Mouse (Mus musculus): ENCODE data around the gene Txn2. TPM values are rescaled to one million over a fixed set of nuclear protein-coding genes. Genes with fewer than 3 reads are reported as not detected.

The Txn2 gene
- polyA plus RNA-seq, 1 experiment = 225 TPM

- H3K27me3 ChIP-seq (ENCODE audit: control insufficient read depth, insufficient read depth, low read length) = no peaks in the 10 kb centered on the region
- TF ChIP-seq POLR2A (IDR thresholded peaks at IDR 0.05; ENCODE audit: borderline replicate concordance, insufficient read depth, low read length) (no peak), CTCF (IDR thresholded peaks at IDR 0.05; ENCODE audit: borderline replicate concordance, insufficient read depth, low read depth, low read length) (no peak)
- WGBS = 78% methylated on average over 7 of the region's 7 CpGs
Measured at GRCm38 (mm10) chr15:77949061-77949460, 20.3 kb upstream of the Txn2 start.

GRCm38 (mm10) chr15:77945711-77946110 is 16.9 kb upstream of the Txn2 start:
- Histone ChIP-seq H3K27ac (ENCODE audit: insufficient read depth, low read length) (no peak overlapping the region), H3K4me3 (replicated peaks; ENCODE audit: insufficient read depth, low read depth, low read length) (no peak overlapping the region), H3K4me1 (ENCODE audit: control insufficient read depth, insufficient read depth, low read length) (peaks cover 11% of the 10 kb centered on the region), H3K27me3 (ENCODE audit: control insufficient read depth, insufficient read depth, low read length) (no peaks in the 10 kb centered on the region)
- DNase-seq = no peak
- 73% methylated on average over 4 of the region's 4 CpGs for WGBS
- TF ChIP-seq POLR2A (IDR thresholded peaks at IDR 0.05; ENCODE audit: borderline replicate concordance, insufficient read depth, low read length) = no peak
- TF ChIP-seq CTCF (IDR thresholded peaks at IDR 0.05; ENCODE audit: borderline replicate concordance, insufficient read depth, low read depth, low read length) = no peak

More at GRCm38 (mm10) chr15:77949061-77949460, 20.3 kb upstream of the Txn2 start:
- H3K4me3 ChIP-seq (replicated peaks; ENCODE audit: insufficient read depth, low read depth, low read length) = no peak overlapping the region
- H3K27ac ChIP-seq (ENCODE audit: insufficient read depth, low read length) = no peak overlapping the region
- peaks cover 34% of the 10 kb centered on the region for H3K4me1 ChIP-seq (ENCODE audit: control insufficient read depth, insufficient read depth, low read length)
- no peak for DNase-seq

- no peak overlapping the region for H3K4me3 ChIP-seq (replicated peaks; ENCODE audit: insufficient read depth, low read depth, low read length)
- TF ChIP-seq CTCF (IDR thresholded peaks at IDR 0.05; ENCODE audit: borderline replicate concordance, insufficient read depth, low read depth, low read length) (no peak), POLR2A (IDR thresholded peaks at IDR 0.05; ENCODE audit: borderline replicate concordance, insufficient read depth, low read length) (no peak)
- peaks cover 4% of the 10 kb centered on the region; the same call in 1 of the 2 replicates for H3K4me1 ChIP-seq (ENCODE audit: control insufficient read depth, insufficient read depth, low read length)
- WGBS = 28% methylated on average over 3 of the region's 3 CpGs
- H3K27me3 ChIP-seq (ENCODE audit: control insufficient read depth, insufficient read depth, low read length) = no peaks in the 10 kb centered on the region
- no peak for DNase-seq
- H3K27ac ChIP-seq (ENCODE audit: insufficient read depth, low read length) = no peak overlapping the region
Measured at GRCm38 (mm10) chr15:77941563-77941962, 12.8 kb upstream of the Txn2 start.

- DNase-seq = no peak
- H3K4me1 ChIP-seq (ENCODE audit: control insufficient read depth, insufficient read depth, low read length) = peaks cover 14% of the 10 kb centered on the region
- WGBS = 78% methylated on average over 5 of the region's 5 CpGs
- no peak overlapping the region for H3K27ac ChIP-seq (ENCODE audit: insufficient read depth, low read length)
- H3K4me3 ChIP-seq (replicated peaks; ENCODE audit: insufficient read depth, low read depth, low read length) = no peak overlapping the region
- TF ChIP-seq POLR2A (IDR thresholded peaks at IDR 0.05; ENCODE audit: borderline replicate concordance, insufficient read depth, low read length) (no peak), CTCF (IDR thresholded peaks at IDR 0.05; ENCODE audit: borderline replicate concordance, insufficient read depth, low read depth, low read length) (no peak)
- no peaks in the 10 kb centered on the region for H3K27me3 ChIP-seq (ENCODE audit: control insufficient read depth, insufficient read depth, low read length)
Measured at GRCm38 (mm10) chr15:77938516-77938915, 9.7 kb upstream of the Txn2 start.

- H3K4me3 ChIP-seq (replicated peaks; ENCODE audit: insufficient read depth, low read depth, low read length) = peak overlapping the region; percentile 34
- DNase-seq = peak; percentile 60 to 69
- H3K27me3 ChIP-seq (ENCODE audit: control insufficient read depth, insufficient read depth, low read length) = no peaks in the 10 kb centered on the region
- peak overlapping the region; percentile 44; the same call in 1 of the 2 replicates for H3K27ac ChIP-seq (ENCODE audit: insufficient read depth, low read length)
- 7% methylated on average over 14 of the region's 14 CpGs for WGBS
- H3K4me1 ChIP-seq (ENCODE audit: control insufficient read depth, insufficient read depth, low read length) = peaks cover 18% of the 10 kb centered on the region
- TF ChIP-seq CTCF (IDR thresholded peaks at IDR 0.05; ENCODE audit: borderline replicate concordance, insufficient read depth, low read depth, low read length) (no peak), POLR2A (IDR thresholded peaks at IDR 0.05; ENCODE audit: borderline replicate concordance, insufficient read depth, low read length) (peak; percentile 50; the same call in 1 of the 2 replicates)
Measured at GRCm38 (mm10) chr15:77935673-77936375, 7.0 kb upstream of the Txn2 start.

- H3K27ac ChIP-seq (ENCODE audit: insufficient read depth, low read length) = no peak overlapping the region
- 39% methylated on average over 5 of the region's 5 CpGs for WGBS
- H3K27me3 ChIP-seq (ENCODE audit: control insufficient read depth, insufficient read depth, low read length) = no peaks in the 10 kb centered on the region
- TF ChIP-seq POLR2A (IDR thresholded peaks at IDR 0.05; ENCODE audit: borderline replicate concordance, insufficient read depth, low read length) (no peak), CTCF (IDR thresholded peaks at IDR 0.05; ENCODE audit: borderline replicate concordance, insufficient read depth, low read depth, low read length) (no peak)
- peaks cover 18% of the 10 kb centered on the region for H3K4me1 ChIP-seq (ENCODE audit: control insufficient read depth, insufficient read depth, low read length)
- no peak overlapping the region for H3K4me3 ChIP-seq (replicated peaks; ENCODE audit: insufficient read depth, low read depth, low read length)
- DNase-seq = peak in 1 of 2 experiments; percentile 48
Measured at GRCm38 (mm10) chr15:77934968-77935367, 6.2 kb upstream of the Txn2 start.

GRCm38 (mm10) chr15:77934326-77934725 is 5.5 kb upstream of the Txn2 start:
- Histone ChIP-seq H3K4me3 (replicated peaks; ENCODE audit: insufficient read depth, low read depth, low read length) (no peak overlapping the region), H3K4me1 (ENCODE audit: control insufficient read depth, insufficient read depth, low read length) (peaks cover 18% of the 10 kb centered on the region), H3K27me3 (ENCODE audit: control insufficient read depth, insufficient read depth, low read length) (no peaks in the 10 kb centered on the region), H3K27ac (ENCODE audit: insufficient read depth, low read length) (peak overlapping the region; percentile 24)
- peak in 1 of 2 experiments; percentile 55 for DNase-seq
- 0 out of 2 replicates have a peak, but pooled peaks have one; percentile 5 for TF ChIP-seq CTCF (IDR thresholded peaks at IDR 0.05; ENCODE audit: borderline replicate concordance, insufficient read depth, low read depth, low read length)
- TF ChIP-seq POLR2A (IDR thresholded peaks at IDR 0.05; ENCODE audit: borderline replicate concordance, insufficient read depth, low read length) = no peak
- WGBS = 35% methylated on average over 11 of the region's 11 CpGs

- peak; percentile 99 to 100 for DNase-seq
- peak overlapping the region; percentile 9 for H3K4me3 ChIP-seq (replicated peaks; ENCODE audit: insufficient read depth, low read depth, low read length)
- under 1% methylated on average over 14 of the region's 14 CpGs for WGBS
- H3K27me3 ChIP-seq (ENCODE audit: control insufficient read depth, insufficient read depth, low read length) = no peaks in the 10 kb centered on the region
- peak overlapping the region; percentile 33 for H3K27ac ChIP-seq (ENCODE audit: insufficient read depth, low read length)
- H3K4me1 ChIP-seq (ENCODE audit: control insufficient read depth, insufficient read depth, low read length) = peaks cover 18% of the 10 kb centered on the region
- TF ChIP-seq CTCF (IDR thresholded peaks at IDR 0.05; ENCODE audit: borderline replicate concordance, insufficient read depth, low read depth, low read length) (peak; percentile 97), POLR2A (IDR thresholded peaks at IDR 0.05; ENCODE audit: borderline replicate concordance, insufficient read depth, low read length) (peak; percentile 64; the same call in 1 of the 2 replicates)
Measured at GRCm38 (mm10) chr15:77933770-77934169, 5.0 kb upstream of the Txn2 start.
